Mouse (Mus musculus) right cerebral cortex, adult 2 months (tissue): ENCODE measurements around the gene Actr10.
A peak's percentile ranks its signal among the peaks of the same experiment; 100 is the strongest.

Experiments used
- DNase-seq, 2 experiments: peaks; one replicate each; pipeline ENCODE4 v3.0.0; 2021 to 2022; ENCODE audit warnings: low spot score in 2 of 2

Gene Actr10

GRCm38 (mm10) chr12:70937571-70938384 lies at the start of gene Actr10:
TSS of gene Actr10 (plus strand) at chr12:70937857.
- DNase-seq: peak; percentile 90 to 91

- no peak for DNase-seq
Observed at GRCm38 (mm10) chr12:70890405-70890804, 47.3 kb upstream of the Actr10 start.

- DNase-seq: no peak
Observed at GRCm38 (mm10) chr12:70890874-70891470, 46.7 kb upstream of the Actr10 start.

GRCm38 (mm10) chr12:70895275-70895674 lies 42.4 kb upstream of the Actr10 start:
- DNase-seq: no peak

GRCm38 (mm10) chr12:70896068-70896467 lies 41.6 kb upstream of the Actr10 start:
- DNase-seq: no peak

GRCm38 (mm10) chr12:70897434-70897833 lies 40.2 kb upstream of the Actr10 start:
- DNase-seq: peak in 1 of 2 experiments; percentile 36

GRCm38 (mm10) chr12:70898450-70898849 lies 39.2 kb upstream of the Actr10 start:
- no peak for DNase-seq

- DNase-seq: no peak
Observed at GRCm38 (mm10) chr12:70904471-70904870, 33.2 kb upstream of the Actr10 start.

- peak in 1 of 2 experiments; percentile 35 for DNase-seq
Observed at GRCm38 (mm10) chr12:70906867-70907266, 30.8 kb upstream of the Actr10 start.

- no peak for DNase-seq
Observed at GRCm38 (mm10) chr12:70907651-70908050, 30.0 kb upstream of the Actr10 start.

- no peak for DNase-seq
Observed at GRCm38 (mm10) chr12:70908076-70908475, 29.6 kb upstream of the Actr10 start.

- peak; percentile 78 to 83 for DNase-seq
Observed at GRCm38 (mm10) chr12:70910241-70910720, 27.4 kb upstream of the Actr10 start.

GRCm38 (mm10) chr12:70911029-70911428 lies 26.6 kb upstream of the Actr10 start:
- peak; percentile 82 to 84 for DNase-seq

- no peak for DNase-seq
Observed at GRCm38 (mm10) chr12:70911676-70912379, 25.8 kb upstream of the Actr10 start.

GRCm38 (mm10) chr12:70913429-70913828 lies 24.2 kb upstream of the Actr10 start:
- DNase-seq: peak; percentile 61 to 79

- DNase-seq: peak; percentile 36 to 57
Observed at GRCm38 (mm10) chr12:70914387-70914786, 23.3 kb upstream of the Actr10 start.

GRCm38 (mm10) chr12:70929781-70930180 lies 7.9 kb upstream of the Actr10 start:
- no peak for DNase-seq

- peak in 1 of 2 experiments; percentile 25 for DNase-seq
Observed at GRCm38 (mm10) chr12:70937150-70937549, 507 bp upstream of the Actr10 start.

GRCm38 (mm10) chr12:70940806-70941205 lies 3.1 kb downstream of the Actr10 start:
- no peak for DNase-seq

- DNase-seq: no peak
Observed at GRCm38 (mm10) chr12:70944181-70944580, 6.5 kb downstream of the Actr10 start.

- DNase-seq: no peak
Observed at GRCm38 (mm10) chr12:70946585-70947256, 9.1 kb downstream of the Actr10 start.

- no peak for DNase-seq
Observed at GRCm38 (mm10) chr12:70958640-70959039, 21.0 kb downstream of the Actr10 start.
